Mouse (Mus musculus): Measurements from ENCODE around the gene Olfr1461.

Olfr1461 gene

GRCm38 (mm10) chr19:13162700-13163099 is at the start of gene Olfr1461:
Gene Olfr1461 (plus strand): TSS chr19:13163000.
- DNase-seq (ENCODE audit: low spot score), result no peak

GRCm38 (mm10) chr19:13149449-13149848 is 13.4 kb upstream of the Olfr1461 start, which contains the start of gene Olfr1459:
Gene Olfr1459 (minus strand): TSS chr19:13149549.
- DNase-seq (ENCODE audit: low spot score), result no peak

GRCm38 (mm10) chr19:13185434-13185833 is 22.6 kb downstream of the Olfr1461 start, which contains the start of gene Olfr1462:
Gene Olfr1462 (plus strand): TSS chr19:13185734.
- no peak for DNase-seq (ENCODE audit: low spot score)

All from ovary, postnatal 36 days (tissue).